Mouse (Mus musculus) liver, embryonic 14.5 days (tissue): ENCODE measurements around the gene Tmem273.

Experiments used
- CTCF ChIP-seq: IDR thresholded peaks from 2 replicates; pipeline ENCODE4 v1.5.1; 2016; ENCODE audit warnings: antibody characterized with exemption, low read depth, control low read depth
- EP300 ChIP-seq: IDR thresholded peaks from 2 replicates; pipeline ENCODE4 v1.6.1; 2016; ENCODE audit warnings: antibody characterized with exemption, low read depth

DNA sequence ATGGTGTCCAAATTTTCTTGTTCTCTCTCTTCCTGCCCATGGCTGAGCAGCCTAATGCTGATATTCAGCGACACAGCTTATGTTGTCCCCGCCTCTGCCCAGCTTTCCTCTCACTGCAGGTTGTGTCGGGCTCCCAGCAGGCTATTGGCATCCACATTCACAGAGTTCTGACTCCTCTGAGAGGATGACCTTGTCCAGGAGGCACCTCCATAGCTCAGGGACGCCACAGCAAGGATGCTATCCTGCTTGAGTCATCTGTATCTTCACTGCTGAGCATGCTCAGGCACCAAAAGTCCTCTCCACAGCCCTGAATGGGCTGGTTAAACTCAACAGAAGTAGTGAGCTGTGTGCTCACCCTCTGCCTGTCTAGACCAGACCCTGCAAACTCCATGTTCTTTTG lies 29.2 kb downstream of the Tmem273 start:
- TF ChIP-seq CTCF (no peak), EP300 (no peak)
